Mouse (Mus musculus): ENCODE measurements around the gene Gm20931. TPM values are rescaled to one million over a fixed set of nuclear protein-coding genes. Genes with fewer than 3 reads are reported as not detected.
"Not testable (repeated sequence)": the region's sequence is repeated elsewhere in the genome, so short reads cannot be mapped to it uniquely, and the experiment has no call there.

The Gm20931 gene
- polyA plus RNA-seq (2015; fragmentation: Nextera tagmentation; extraction: Ambion mirVana), result not detected in 2 replicates

- 80% methylated on average over 1 of the region's 6 CpGs for WGBS (ENCODE audit: insufficient replicate concordance)
Observed at GRCm38 (mm10) chrY:55213420-55213819, at the start of gene Gm20931. Gene Gm20931, plus strand, starts transcription at chrY:55213720.

More at GRCm38 (mm10) chrY:55213420-55213819, at the start of gene Gm20931:
- H3K27ac ChIP-seq (ENCODE audit: low read depth); H3K4me2 ChIP-seq (ENCODE audit: low read depth, low read length); H3K27me3 ChIP-seq (ENCODE audit: insufficient read depth, low read length); H3K4me3 ChIP-seq (ENCODE audit: low read depth, low read length); H3K9ac ChIP-seq (replicated peaks); H3K9me3 ChIP-seq (ENCODE audit: low read length); H3K36me3 ChIP-seq (replicated peaks; ENCODE audit: insufficient read depth, low read length); DNase-seq; ATAC-seq; H3K4me1 ChIP-seq (ENCODE audit: insufficient read depth): not testable (repeated sequence)
